In genomic region chr6:138139930-138140329, GRCm38 (mm10) we compare ENCODE assay signal across 9 mouse cellular contexts. TPM values are rescaled to one million over a fixed set of nuclear protein-coding genes. Genes with fewer than 3 reads are reported as not detected.
DNase-seq lines count a peak whose midpoint lies in the region; ATAC-seq and TF ChIP-seq lines count a peak whose summit lies in the region.
"Had no signal": no experiment of that assay in that cellular context is flagged by ENCODE, and none has a peak within 500 bp of the region (broad histone marks: within the 10 kb centered on the region; RNA-seq: fewer than 3 reads in every experiment).

Mgst1 (plus strand) TSS chr6:138140316.

- no peak for DNase-seq in kidney, adult 2 months
- no peak for DNase-seq in kidney, adult 18-20 months
- DNase-seq in adrenal gland, postnatal 36 days = peak; percentile 44 to 56
- DNase-seq in gastrocnemius, postnatal 25 days = no peak
- DNase-seq in lung, postnatal 25 days (ENCODE audit: low spot score) = peak; percentile 57
- no peak for DNase-seq in right cerebral cortex, postnatal 36 days (ENCODE audit: low spot score in 2 of 2)
- DNase-seq in thymus, postnatal 25 days = no peak

- WGBS in kidney, adult 2 months = under 1% methylated on average over 5 of the region's 5 CpGs
- under 1% methylated on average over 5 of the region's 5 CpGs for WGBS in intestine, embryonic 15.5 days

- H3K27ac ChIP-seq in kidney, adult 2 months (ENCODE audit: insufficient read depth, low read depth, low read length) = peak within 1 kb of the TSS; percentile 37
- H3K27ac ChIP-seq in intestine, embryonic 15.5 days = peak within 1 kb of the TSS; percentile 83

- peak within 1 kb of the TSS; percentile 38 for H3K9ac ChIP-seq in intestine, embryonic 15.5 days

- peak; percentile 74 for ATAC-seq in intestine, embryonic 15.5 days

- no peaks in the 10 kb centered on the region for H3K9me3 ChIP-seq in intestine, embryonic 15.5 days

- TF ChIP-seq POLR2A in kidney, adult 2 months (IDR thresholded peaks at IDR 0.05; ENCODE audit: low read depth, low read length) = no peak

- no peaks in the 10 kb centered on the region for H3K27me3 ChIP-seq in kidney, adult 2 months (replicated peaks; ENCODE audit: control insufficient read depth, insufficient read depth, low read length)
- H3K27me3 ChIP-seq in intestine, embryonic 15.5 days (replicated peaks) = no peaks in the 10 kb centered on the region
- H3K27me3 ChIP-seq: CH12.LX had no signal

- H3K4me1 ChIP-seq in kidney, adult 2 months (ENCODE audit: control insufficient read depth, insufficient read depth, low read length) = peaks cover 4% of the 10 kb centered on the region
- peaks cover 5% of the 10 kb centered on the region; the same call in 1 of the 2 replicates for H3K4me1 ChIP-seq in intestine, embryonic 15.5 days (replicated peaks)

- peak within 1 kb of the TSS; percentile 73 for H3K4me3 ChIP-seq in kidney, adult 2 months (ENCODE audit: insufficient read depth, low read depth, low read length)
- peak within 1 kb of the TSS; percentile 46 for H3K4me3 ChIP-seq in intestine, embryonic 15.5 days (replicated peaks)

- peak within 1 kb of the TSS; percentile 78 for H3K4me2 ChIP-seq in intestine, embryonic 15.5 days (replicated peaks)

- no peak for TF ChIP-seq CTCF in kidney, adult 2 months (conservative IDR thresholded peaks at IDR 0.05; ENCODE audit: insufficient read depth, insufficient read length, low read depth, low read length)

- no peaks in the 10 kb centered on the region for H3K36me3 ChIP-seq in kidney, adult 2 months (ENCODE audit: control insufficient read depth, insufficient read depth, low read length)
- no peaks in the 10 kb centered on the region for H3K36me3 ChIP-seq in intestine, embryonic 15.5 days

RNA-seq across cellular contexts. Expression of gene Mgst1, which starts in this region (rescaled TPM):
- 411 and 435 TPM in 2 replicates for polyA plus RNA-seq in kidney, adult 2 months (2012; rRNA removed)
- total RNA-seq in adrenal gland, postnatal 36 days (2021) = 1,000 to 10,000 TPM in 1 of 2 experiments, 100 to 1,000 TPM in 1; 879 to 2,350 TPM
- total RNA-seq in gastrocnemius, postnatal 25 days (2021) = 10 to 100 TPM; 17.2 to 55.0 TPM
- polyA plus RNA-seq in intestine, embryonic 15.5 days (2015; fragmentation: Nextera tagmentation; extraction: Ambion mirVana) = 476 and 482 TPM in 2 replicates
- total RNA-seq: CH12.LX had no signal

Comparison
In these comparisons a context has a peak if more than half of its experiments do, and no peak if none do; other contexts are left out.
1. RNA of gene Mgst1 (total RNA-seq): 879 to 2,350 TPM in adrenal gland, postnatal 36 days; 17.2 to 55.0 TPM in gastrocnemius, postnatal 25 days; every median in the first group is over 10 times any median in the second.
2. DNase-seq: peak in adrenal gland, postnatal 36 days (2 of 2) and lung, postnatal 25 days (single experiment); none in kidney, adult 2 months (single experiment), kidney, adult 18-20 months (single experiment), gastrocnemius, postnatal 25 days (single experiment), right cerebral cortex, postnatal 36 days (0 of 2) and thymus, postnatal 25 days (single experiment).